Mouse (Mus musculus) G1E (cell line): ENCODE measurements around the gene Ttc28. TPM values are rescaled to one million over a fixed set of nuclear protein-coding genes. Genes with fewer than 3 reads are reported as not detected.

ENCODE experiments used
- ATAC-seq: 2 replicates; pipeline ENCODE4 v1.8.0; 2016; ENCODE audit warnings: mild to moderate bottlenecking; ENCODE audit not compliant: insufficient number of reproducible peaks, poor library complexity, low FRiP score, severe bottlenecking; ENCODE audit errors: extremely low read depth
- DNase-seq: peaks from one replicate; pipeline ENCODE4 v3.0.0; 2012; ENCODE audit warnings: low spot score
- H3K27me3 ChIP-seq: 2 replicates; pipeline ENCODE4 v1.6.1; 2012; ENCODE audit warnings: mild to moderate bottlenecking, low read length, inconsistent platforms; ENCODE audit not compliant: insufficient read depth
- H3K36me3 ChIP-seq: replicated peaks from 2 replicates; pipeline ENCODE3; 2012; ENCODE audit warnings: mild to moderate bottlenecking, inconsistent platforms
- H3K4me1 ChIP-seq: 2 replicates; pipeline ENCODE4 v1.6.1; 2012; ENCODE audit warnings: low read depth, low read length, inconsistent platforms, mixed read lengths; ENCODE audit not compliant: insufficient read depth
- H3K4me3 ChIP-seq: 2 replicates; pipeline ENCODE4 v1.5.1; 2012; ENCODE audit warnings: low read depth, mild to moderate bottlenecking, inconsistent platforms, low read length, moderate library complexity, mixed read lengths
- H3K9me3 ChIP-seq: replicated peaks from 2 replicates; pipeline ENCODE4 v1.6.1; 2012; ENCODE audit warnings: inconsistent platforms
- CTCF ChIP-seq: IDR thresholded peaks from 2 replicates; pipeline ENCODE4 v1.5.1; 2012; ENCODE audit warnings: low read depth, low read length, inconsistent platforms, mixed read lengths
- GATA1 ChIP-seq: IDR thresholded peaks from 2 replicates; pipeline ENCODE4 v1.6.1; 2012; ENCODE audit warnings: borderline replicate concordance, low read length, inconsistent platforms, mixed read lengths
- GATA2 ChIP-seq: IDR thresholded peaks from 2 replicates; pipeline ENCODE4 v1.6.1; 2012; ENCODE audit warnings: low read depth, low read length, inconsistent platforms, borderline replicate concordance
- POLR2AphosphoS5 ChIP-seq: IDR thresholded peaks from 2 replicates; pipeline ENCODE4 v1.6.1; 2012; ENCODE audit warnings: low read depth, low read length, inconsistent platforms; ENCODE audit not compliant: insufficient replicate concordance
- TAL1 ChIP-seq: conservative IDR thresholded peaks from 2 replicates; pipeline ENCODE4 v1.6.1; 2012; ENCODE audit warnings: low read depth, low read length, inconsistent platforms, mixed read lengths
- polyA plus RNA-seq: library from polyadenylated mRNA; stranded (reverse); fragments of >175 nt; gene quantifications from 2 replicates; pipeline ENCODE4 v1.2.3, GENCODE M21; 2012
- total RNA-seq, 2 experiments: library from RNA; stranded (forward) in 1 of 2; stranded (reverse) in 1 of 2; fragments of 200-1000 nt in 1 of 2; fragments of >200 nt in 1 of 2; fragmentation: Nextera tagmentation in 1 of 2; gene quantifications; 2 replicates each; pipeline ENCODE4 v1.2.3; 2014 to 2017

Ttc28 gene
- total and polyA plus RNA-seq, 3 experiments = 0.28 to 2.0 (median 0.55) TPM

- H3K4me1 ChIP-seq = no peaks in the 10 kb centered on the region
- DNase-seq (no peak), ATAC-seq (no peak)
- no peaks in the 10 kb centered on the region for H3K36me3 ChIP-seq
- no peak for TF ChIP-seq TAL1
- TF ChIP-seq GATA1 = no peak
- no peak for TF ChIP-seq POLR2AphosphoS5
- TF ChIP-seq GATA2 = no peak
- TF ChIP-seq CTCF = no peak
- no peak overlapping the region for H3K4me3 ChIP-seq
- H3K27me3 ChIP-seq = peaks cover 3% of the 10 kb centered on the region; the same call in 1 of the 2 replicates
- no peaks in the 10 kb centered on the region for H3K9me3 ChIP-seq
These were observed 281.7 kb downstream of the Ttc28 start for GRCm38 (mm10) chr5:111161146-111161930.

GRCm38 (mm10) chr5:111162857-111163256 lies 283.3 kb downstream of the Ttc28 start:
- no peak for TF ChIP-seq GATA2
- no peak for TF ChIP-seq GATA1
- TF ChIP-seq TAL1 = no peak
- no peak for TF ChIP-seq POLR2AphosphoS5
- TF ChIP-seq CTCF = no peak

GRCm38 (mm10) chr5:111163377-111163776 lies 283.8 kb downstream of the Ttc28 start:
- ATAC-seq (no peak), DNase-seq (no peak)
- TF ChIP-seq GATA2 (no peak), CTCF (no peak), POLR2AphosphoS5 (no peak), TAL1 (no peak), GATA1 (no peak)
- H3K9me3 ChIP-seq = no peaks in the 10 kb centered on the region
- no peaks in the 10 kb centered on the region for H3K36me3 ChIP-seq
- H3K4me1 ChIP-seq = no peaks in the 10 kb centered on the region
- H3K27me3 ChIP-seq = peaks cover 3% of the 10 kb centered on the region; the same call in 1 of the 2 replicates
- H3K4me3 ChIP-seq = no peak overlapping the region

More at GRCm38 (mm10) chr5:111162857-111163256, 283.3 kb downstream of the Ttc28 start:
- DNase-seq (no peak), ATAC-seq (no peak)
- Histone ChIP-seq H3K27me3 (peaks cover 3% of the 10 kb centered on the region; the same call in 1 of the 2 replicates), H3K36me3 (no peaks in the 10 kb centered on the region), H3K4me1 (no peaks in the 10 kb centered on the region), H3K9me3 (no peaks in the 10 kb centered on the region), H3K4me3 (no peak overlapping the region)

GRCm38 (mm10) chr5:111164348-111164920 lies 284.8 kb downstream of the Ttc28 start:
- Histone ChIP-seq H3K4me3 (no peak overlapping the region), H3K27me3 (peaks cover 3% of the 10 kb centered on the region; the same call in 1 of the 2 replicates), H3K4me1 (no peaks in the 10 kb centered on the region), H3K36me3 (no peaks in the 10 kb centered on the region), H3K9me3 (no peaks in the 10 kb centered on the region)
- no peak for ATAC-seq
- TF ChIP-seq TAL1 (no peak), CTCF (no peak), GATA1 (no peak), POLR2AphosphoS5 (no peak), GATA2 (no peak)
- DNase-seq = no peak

GRCm38 (mm10) chr5:111170383-111170782 lies 290.8 kb downstream of the Ttc28 start:
- no peak for ATAC-seq
- H3K9me3 ChIP-seq = no peaks in the 10 kb centered on the region
- H3K27me3 ChIP-seq = peaks cover under 1% of the 10 kb centered on the region; the same call in 1 of the 2 replicates
- H3K4me1 ChIP-seq = no peaks in the 10 kb centered on the region
- no peak overlapping the region for H3K4me3 ChIP-seq
- no peak for DNase-seq
- no peaks in the 10 kb centered on the region for H3K36me3 ChIP-seq
- TF ChIP-seq TAL1 (no peak), CTCF (no peak), GATA2 (no peak), GATA1 (no peak), POLR2AphosphoS5 (no peak)

- no peaks in the 10 kb centered on the region for H3K9me3 ChIP-seq
- no peak for TF ChIP-seq GATA2
- TF ChIP-seq GATA1 = no peak
- TF ChIP-seq POLR2AphosphoS5 = no peak
- TF ChIP-seq TAL1 = no peak
- no peak for TF ChIP-seq CTCF
- no peaks in the 10 kb centered on the region for H3K36me3 ChIP-seq
- no peaks in the 10 kb centered on the region; the same call in 1 of the 2 replicates for H3K4me1 ChIP-seq
- ATAC-seq (no peak), DNase-seq (no peak)
- H3K4me3 ChIP-seq = no peak overlapping the region
- H3K27me3 ChIP-seq = peaks cover 5% of the 10 kb centered on the region; the same call in 1 of the 2 replicates
These were observed 295.8 kb downstream of the Ttc28 start for GRCm38 (mm10) chr5:111175410-111175809.
